Mouse (Mus musculus) inflammation-experienced regulatory T-cells, adult 6 months (primary cell): ENCODE measurements around the gene Ugcg. TPM values are rescaled to one million over a fixed set of nuclear protein-coding genes. Genes with fewer than 3 reads are reported as not detected.

Experiments used
- ATAC-seq: one replicate; pipeline ENCODE4 v1.8.0; 2017
- polyA plus RNA-seq, 3 experiments: library from polyadenylated mRNA; unstranded; fragments of 100-300 nt; shearing (Covaris generic); gene quantifications; one replicate each; pipeline ENCODE4 v1.2.1; 2017

The Ugcg gene
- polyA plus RNA-seq, 3 experiments from 2014 or later = 8.7 to 20.6 (median 16.4) TPM

- no peak for ATAC-seq
Observed at GRCm38 (mm10) chr4:59231266-59232055, 42.4 kb downstream of the Ugcg start.

GRCm38 (mm10) chr4:59234014-59234413, 45.0 kb downstream of the Ugcg start:
- no peak for ATAC-seq

- no peak for ATAC-seq
Observed at GRCm38 (mm10) chr4:59234451-59235216, 45.6 kb downstream of the Ugcg start.

GRCm38 (mm10) chr4:59236362-59236761, 47.3 kb downstream of the Ugcg start:
- ATAC-seq = no peak

GRCm38 (mm10) chr4:59238641-59239311, 49.7 kb downstream of the Ugcg start:
- ATAC-seq = no peak

- ATAC-seq = no peak
Observed at GRCm38 (mm10) chr4:59239312-59239728, 50.3 kb downstream of the Ugcg start.

GRCm38 (mm10) chr4:59240160-59240559, 51.1 kb downstream of the Ugcg start:
- ATAC-seq = no peak

GRCm38 (mm10) chr4:59241096-59241495, 52.0 kb downstream of the Ugcg start:
- no peak for ATAC-seq

- ATAC-seq = no peak
Observed at GRCm38 (mm10) chr4:59242221-59242620, 53.2 kb downstream of the Ugcg start.

GRCm38 (mm10) chr4:59243802-59244493, 54.9 kb downstream of the Ugcg start:
- no peak for ATAC-seq

GRCm38 (mm10) chr4:59244791-59245555, 55.9 kb downstream of the Ugcg start:
- ATAC-seq = no peak

GRCm38 (mm10) chr4:59245776-59246175, 56.7 kb downstream of the Ugcg start:
- no peak for ATAC-seq

- no peak for ATAC-seq
Observed at GRCm38 (mm10) chr4:59247545-59247944, 58.5 kb downstream of the Ugcg start.

GRCm38 (mm10) chr4:59248035-59248434, 59.0 kb downstream of the Ugcg start:
- ATAC-seq = no peak

- ATAC-seq = no peak
Observed at GRCm38 (mm10) chr4:59252386-59253054, 63.5 kb downstream of the Ugcg start.

- no peak for ATAC-seq
Observed at GRCm38 (mm10) chr4:59253055-59253434, 64.0 kb downstream of the Ugcg start.

GRCm38 (mm10) chr4:59254397-59254796, 65.3 kb downstream of the Ugcg start:
- ATAC-seq = peak; percentile 97

GRCm38 (mm10) chr4:59255988-59256387, 66.9 kb downstream of the Ugcg start:
- no peak for ATAC-seq

- ATAC-seq = no peak
Observed at GRCm38 (mm10) chr4:59257866-59258265, 68.8 kb downstream of the Ugcg start.

GRCm38 (mm10) chr4:59258771-59259170, 69.7 kb downstream of the Ugcg start:
- no peak for ATAC-seq

- no peak for ATAC-seq
Observed at GRCm38 (mm10) chr4:59259806-59260205, 70.7 kb downstream of the Ugcg start.
